Comparison of ENCODE assay signal across 8 mouse cellular contexts in the genomic region with DNA sequence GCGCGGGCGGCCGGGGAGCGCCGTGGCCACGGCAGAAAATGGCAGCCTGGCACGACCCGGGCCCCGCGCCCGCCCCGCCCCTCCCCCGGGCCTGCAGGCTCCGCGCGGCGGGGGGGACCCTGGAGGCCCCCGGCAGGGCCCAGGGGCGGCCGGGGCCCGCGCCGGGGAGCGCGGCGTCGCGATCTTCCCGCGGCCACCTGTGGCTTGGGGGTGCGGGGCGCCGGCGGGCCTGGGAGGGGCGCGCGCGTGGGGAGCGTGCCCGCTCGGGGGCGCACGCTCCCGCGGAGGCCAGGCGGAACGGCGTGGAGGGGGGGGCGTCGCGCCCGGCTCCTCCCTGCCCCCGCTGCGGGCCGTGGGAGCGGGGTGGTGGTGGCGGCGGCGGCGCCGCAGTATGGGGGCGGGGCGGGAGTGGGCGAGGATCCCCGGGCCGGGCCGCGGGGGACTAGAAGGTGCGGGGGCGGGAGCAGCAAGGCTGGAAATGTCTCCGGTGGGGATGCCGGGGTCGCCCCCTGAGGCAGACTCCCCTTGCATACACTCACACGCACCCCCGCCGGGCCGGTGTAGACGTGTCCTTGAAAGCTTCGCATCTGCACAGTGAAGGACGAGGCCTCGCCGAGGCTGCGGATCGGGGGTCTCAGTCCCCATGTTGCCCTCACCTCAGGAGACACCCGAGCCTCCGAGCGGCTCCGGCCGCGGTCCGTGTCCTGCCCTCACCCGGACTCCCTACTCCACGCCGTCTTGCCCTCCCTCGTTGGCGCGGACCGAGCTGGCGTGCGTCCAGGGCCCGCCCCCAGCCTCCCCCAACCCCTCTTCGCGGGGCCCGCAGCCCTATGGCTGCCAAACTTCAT. TPM values are rescaled to one million over a fixed set of nuclear protein-coding genes. Genes with fewer than 3 reads are reported as not detected.
DNase-seq lines count a peak whose midpoint lies in the region; ATAC-seq and TF ChIP-seq lines count a peak whose summit lies in the region.

No protein-coding gene starts in this region.

- in situ Hi-C loops in CH12.LX (cut with MboI; ENCODE audit: low pct_ligation_motif_present, low pct_unique_long_range_greater_than_20kb, low sequenced_read_pairs), result no loop called here

- TF ChIP-seq EP300 in CH12.LX (IDR thresholded peaks at IDR 0.05; ENCODE audit: low read length), result no peak

- H3K36me3 ChIP-seq in CH12.LX (replicated peaks in 1 of 2; ENCODE audit: control insufficient read depth in 1 of 2, insufficient read depth in 1 of 2, low read length in 1 of 2), result peaks cover 0 to 19% of the 10 kb centered on the region in 2 experiments
- H3K36me3 ChIP-seq in forebrain, embryonic 11.5 days (ENCODE audit: control insufficient read depth, insufficient read depth, low read length), result no peaks in the 10 kb centered on the region

- ATAC-seq in forebrain, embryonic 11.5 days (replicated peaks; ENCODE audit: low FRiP score), result peak; percentile 55
- ATAC-seq in megakaryocyte, adult 5-6 weeks (ENCODE audit: poor library complexity, severe bottlenecking), result peak; percentile 22
- ATAC-seq in activated CD4-positive, CD25-positive, alpha-beta regulatory T cell, adult 4 months, result no peak

- TF ChIP-seq CTCF in CH12.LX (conservative IDR thresholded peaks at IDR 0.05 in 1 of 2, IDR thresholded peaks at IDR 0.05 in 1 of 2; ENCODE audit: low read depth in 2 of 2, low read length in 2 of 2), result 0 out of 4 replicates have a peak, but pooled peaks of 1 of the 2 experiments have one; percentile 4

- no peaks in the 10 kb centered on the region for H3K9me3 ChIP-seq in CH12.LX (replicated peaks; ENCODE audit: low read length)
- no peaks in the 10 kb centered on the region for H3K9me3 ChIP-seq in forebrain, embryonic 11.5 days (ENCODE audit: control insufficient read depth, low read length)

- H3K4me1 ChIP-seq in CH12.LX (ENCODE audit: control insufficient read depth in 1 of 2, insufficient read depth in 2 of 2), result peaks cover 17 to 58% of the 10 kb centered on the region in 2 experiments
- H3K4me1 ChIP-seq in forebrain, embryonic 11.5 days (replicated peaks; ENCODE audit: control insufficient read depth, insufficient read depth, low read length), result peaks cover 16% of the 10 kb centered on the region

- no peak for TF ChIP-seq RAD21 in CH12.LX (IDR thresholded peaks at IDR 0.05; ENCODE audit: low read depth, low read length)

- no peak for DNase-seq in CH12.LX (ENCODE audit: extremely low read depth)
- DNase-seq in adrenal gland, postnatal 25 days, result peak; percentile 75
- DNase-seq in forebrain, embryonic 11.5 days (ENCODE audit: low spot score), result peak; percentile 81
- peak; percentile 81 for DNase-seq in heart, postnatal 4 days
- peak; percentile 51 to 59 for DNase-seq in layer of hippocampus, postnatal 36 days
- peak; percentile 77 for DNase-seq in right cerebral cortex, postnatal 4 days

- peak overlapping the region; percentile 88 for H3K9ac ChIP-seq in CH12.LX (ENCODE audit: insufficient read depth, low read depth)
- peak overlapping the region; percentile 83 for H3K9ac ChIP-seq in forebrain, embryonic 11.5 days (ENCODE audit: low read length)

- TF ChIP-seq POLR2A in CH12.LX (IDR thresholded peaks at IDR 0.05; ENCODE audit: low read depth, low read length), result no peak

- 0% methylated on average over 40 of the region's 105 CpGs for WGBS in forebrain, embryonic 11.5 days

- H3K79me2 ChIP-seq in CH12.LX (replicated peaks; ENCODE audit: control insufficient read depth, extremely low read depth, insufficient read depth, poor library complexity, severe bottlenecking), result peaks cover 2% of the 10 kb centered on the region; the same call in 1 of the 2 replicates

- H3K27ac ChIP-seq in CH12.LX (ENCODE audit: insufficient read depth, low read depth), result no peak overlapping the region
- H3K27ac ChIP-seq in forebrain, embryonic 11.5 days (ENCODE audit: low read depth, low read length), result peak overlapping the region; percentile 50

- dilution Hi-C loops in CH12.LX (cut with MboI; ENCODE audit: extremely low pct_ligation_motif_present, extremely low pct_unique_long_range_greater_than_20kb, low sequenced_read_pairs), result no loop called here

- H3K4me2 ChIP-seq in CH12.LX (ENCODE audit: insufficient read depth, low read depth, poor library complexity, severe bottlenecking), result peak overlapping the region; percentile 46
- peak overlapping the region; percentile 79 for H3K4me2 ChIP-seq in forebrain, embryonic 11.5 days (ENCODE audit: low read depth, low read length, severe bottlenecking)

- peaks cover 7% of the 10 kb centered on the region for H3K27me3 ChIP-seq in CH12.LX (replicated peaks)
- H3K27me3 ChIP-seq in forebrain, embryonic 11.5 days (ENCODE audit: control insufficient read depth, insufficient read depth, low read length), result peaks cover 4% of the 10 kb centered on the region; the same call in 1 of the 2 replicates

- H3K4me3 ChIP-seq in CH12.LX (replicated peaks in 1 of 3; ENCODE audit: low read depth in 2 of 3, low read length in 2 of 3, poor library complexity in 1 of 3), result peak overlapping the region; percentile 23 to 81 (median 70)
- H3K4me3 ChIP-seq in forebrain, embryonic 11.5 days (ENCODE audit: low read depth, low read length), result peak overlapping the region; percentile 89

TF ChIP-seq in CH12.LX, 34 proteins besides CTCF, POLR2A, EP300 and RAD21:
- TF ChIP-seq CHD2 (IDR thresholded peaks at IDR 0.05; ENCODE audit: low read length) (0 out of 2 replicates have a peak, but pooled peaks have one; percentile 15), PAX5 (IDR thresholded peaks at IDR 0.05; ENCODE audit: low read length) (no peak)

RNA-seq across cellular contexts. Expression of a gene that starts 2.0 kb away (rescaled TPM):
- total RNA-seq in CH12.LX (2012; rRNA removed) (21.2 and 23.4 TPM in 2 replicates), CH12.LX (2014; rRNA removed) (15.4 and 15.5 TPM in 2 replicates)
- polyA plus RNA-seq in CH12.LX (2012; ENCODE audit: insufficient read length, low read depth), result 61.5 TPM in 2 replicates
- total RNA-seq in adrenal gland, postnatal 25 days (2021), result 62.9 and 86.0 TPM in 2 replicates
- 102 and 104 TPM in 2 replicates for polyA plus RNA-seq in forebrain, embryonic 11.5 days (2014; fragmentation: Nextera tagmentation; extraction: Ambion mirVana)
- 100 to 1,000 TPM; 118 TPM for total RNA-seq in heart, postnatal 4 days (2021)
- total RNA-seq in layer of hippocampus, postnatal 36 days (2021), result 10 to 100 TPM; 75.4 to 79.8 TPM
- 3.5 and 5.5 TPM in 2 replicates for total RNA-seq in megakaryocyte, adult 5-6 weeks (2015)
- total RNA-seq in megakaryocyte, adult 5-6 weeks (2017), result 5.3 and 13.8 TPM in 2 replicates
- 10 to 100 TPM; 17.9 to 22.9 TPM for polyA plus RNA-seq in activated CD4-positive, CD25-positive, alpha-beta regulatory T cell, adult 4 months (2017; shearing (Covaris generic))
